14 mouse cellular contexts compared by ENCODE assay signal in genomic region chr1:135813687-135814395, GRCm38 (mm10). TPM values are rescaled to one million over a fixed set of nuclear protein-coding genes. Genes with fewer than 3 reads are reported as not detected.
A peak's percentile ranks its signal among the peaks of the same experiment; 100 is the strongest.
DNase-seq lines count a peak whose midpoint lies in the region; ATAC-seq and TF ChIP-seq lines count a peak whose summit lies in the region.
"Had no signal": no experiment of that assay in that cellular context is flagged by ENCODE, and none has a peak within 500 bp of the region (broad histone marks: within the 10 kb centered on the region; RNA-seq: fewer than 3 reads in every experiment).

No protein-coding gene starts in this region.

- peaks cover 26% of the 10 kb centered on the region for H3K4me1 ChIP-seq in heart, embryonic 16.5 days (ENCODE audit: control insufficient read depth, insufficient read depth, low read length)

- ATAC-seq in heart, embryonic 16.5 days (replicated peaks; ENCODE audit: extremely low read depth, insufficient read depth, low FRiP score), result no peak
- ATAC-seq: inflammation-experienced regulatory T-cells, adult 6 months had no signal

- H3K4me2 ChIP-seq in heart, embryonic 16.5 days (ENCODE audit: low read depth, low read length), result no peak overlapping the region
- H3K4me2 ChIP-seq in myocyte (ENCODE audit: low read depth), result peak overlapping the region; percentile 27
- H3K4me2 ChIP-seq: embryonic facial prominence, embryonic 12.5 days; liver, embryonic 13.5 days had no signal

- no peaks in the 10 kb centered on the region for H3K9me3 ChIP-seq in heart, embryonic 16.5 days (replicated peaks; ENCODE audit: control insufficient read depth, low read length)
- H3K9me3 ChIP-seq: embryonic facial prominence, embryonic 12.5 days; liver, embryonic 13.5 days had no signal

- H3K27me3 ChIP-seq in heart, embryonic 16.5 days (ENCODE audit: control insufficient read depth, insufficient read depth, low read length), result peaks cover 7% of the 10 kb centered on the region
- H3K27me3 ChIP-seq in myocyte (ENCODE audit: control insufficient read depth, insufficient read depth, insufficient read length), result peaks cover 4% of the 10 kb centered on the region

- DNase-seq in heart, adult 9 months (ENCODE audit: low spot score in 2 of 2), result no peak
- peak; percentile 86 to 90 for DNase-seq in kidney, adult 8-10 months
- DNase-seq in thymus, postnatal 36 days, result peak; percentile 21 to 65
- DNase-seq in urinary bladder, adult 2 months (ENCODE audit: low spot score), result no peak
- DNase-seq in layer of hippocampus, adult 9-11 months, result no peak
- no peak for DNase-seq in gastrocnemius, adult 18-20 months (ENCODE audit: low spot score)
- DNase-seq: cerebellum, adult 9-11 months; liver, embryonic 13.5 days; midbrain, embryonic 14.5 days had no signal

- H3K27ac ChIP-seq in heart, embryonic 16.5 days (ENCODE audit: low read length), result peak overlapping the region; percentile 89
- H3K27ac ChIP-seq: embryonic facial prominence, embryonic 12.5 days; liver, embryonic 13.5 days had no signal

- H3ac ChIP-seq in myocyte (ENCODE audit: control insufficient read depth, insufficient read length), result no peak overlapping the region

- WGBS in heart, embryonic 16.5 days, result 74% methylated on average over 5 of the region's 5 CpGs

- peaks cover 13% of the 10 kb centered on the region for H3K36me3 ChIP-seq in heart, embryonic 16.5 days (ENCODE audit: control insufficient read depth, insufficient read depth)
- peaks cover 3% of the 10 kb centered on the region for H3K36me3 ChIP-seq in myocyte (ENCODE audit: control insufficient read depth, insufficient read depth)
- H3K36me3 ChIP-seq: embryonic facial prominence, embryonic 12.5 days; liver, embryonic 13.5 days had no signal

- no peak overlapping the region for H3K4me3 ChIP-seq in heart, embryonic 16.5 days (ENCODE audit: low read length)
- H3K4me3 ChIP-seq in myocyte, result no peak overlapping the region
- H3K4me3 ChIP-seq: embryonic facial prominence, embryonic 12.5 days; liver, embryonic 13.5 days had no signal

- TF ChIP-seq POLR2A in myocyte (IDR thresholded peaks at IDR 0.05; ENCODE audit: insufficient read length, low read depth), result no peak

- no peaks in the 10 kb centered on the region for H3K79me2 ChIP-seq in myocyte (ENCODE audit: control insufficient read depth, insufficient read depth)

- H3K9ac ChIP-seq in heart, embryonic 16.5 days (ENCODE audit: low read length), result no peak overlapping the region
- H3K9ac ChIP-seq: embryonic facial prominence, embryonic 12.5 days; liver, embryonic 13.5 days had no signal

TF ChIP-seq in myocyte, 11 proteins besides CTCF, POLR2A, EP300 and RAD21:
- TF ChIP-seq MYOD1 (IDR thresholded peaks at IDR 0.05; ENCODE audit: control insufficient read depth in 1 of 3, insufficient read length in 2 of 3, low read depth in 2 of 3) (peak; percentile 27 to 90 (median 89)), E2F4 (IDR thresholded peaks at IDR 0.05; ENCODE audit: insufficient read depth) (no peak), TCF12 (IDR thresholded peaks at IDR 0.05; ENCODE audit: insufficient read depth, poor library complexity, severe bottlenecking) (peak; percentile 24), MYOG (IDR thresholded peaks at IDR 0.05; ENCODE audit: control insufficient read depth in 1 of 3, insufficient read depth in 1 of 3, insufficient read length in 2 of 3, low read depth in 2 of 3) (peak; percentile 67 to 91 (median 74)), TCF3 (IDR thresholded peaks at IDR 0.05; ENCODE audit: insufficient read length, low read depth) (peak; percentile 51)
TF ChIP-seq in myocyte: peak in this region for 4.

RNA-seq across cellular contexts. Expression of gene Lad1, which starts 4.6 kb away (rescaled TPM):
- 5.9 TPM in 2 replicates for polyA plus RNA-seq in heart, embryonic 16.5 days (2015; fragmentation: Nextera tagmentation; extraction: Ambion mirVana)
- polyA plus RNA-seq in myocyte (2012; fragmentation: generic; extraction: Trizol), result 0.46 TPM
- polyA plus RNA-seq in urinary bladder, adult 2 months (2012; rRNA removed), result 43.4 and 46.3 TPM in 2 replicates
- total RNA-seq in gastrocnemius, adult 18-20 months (2021), result under 1 TPM in 1 of 2 experiments, not detected in 1; 0.09 TPM

RNA-seq across cellular contexts. Expression of gene Tnnt2, which starts 22.3 kb away (rescaled TPM):
- 9,605 and 10,628 TPM in 2 replicates for polyA plus RNA-seq in heart, embryonic 16.5 days (2015; fragmentation: Nextera tagmentation; extraction: Ambion mirVana)
- polyA plus RNA-seq in myocyte (2012; fragmentation: generic; extraction: Trizol), result 2,000 TPM
- polyA plus RNA-seq in urinary bladder, adult 2 months (2012; rRNA removed), result 274 and 426 TPM in 2 replicates
- 1 to 10 TPM; 3.3 to 4.3 TPM for total RNA-seq in gastrocnemius, adult 18-20 months (2021)
- polyA plus RNA-seq: forebrain, embryonic 11.5 days had no signal

RNA-seq across cellular contexts. Expression of gene Tnni1, which starts 34.6 kb away (rescaled TPM):
- 4,265 and 4,826 TPM in 2 replicates for polyA plus RNA-seq in heart, embryonic 16.5 days (2015; fragmentation: Nextera tagmentation; extraction: Ambion mirVana)
- polyA plus RNA-seq in myocyte (2012; fragmentation: generic; extraction: Trizol), result 3,569 TPM
- 1.1 and 1.2 TPM in 2 replicates for polyA plus RNA-seq in urinary bladder, adult 2 months (2012; rRNA removed)
- total RNA-seq in gastrocnemius, adult 18-20 months (2021), result 100 to 1,000 TPM; 310 to 354 TPM
- polyA plus RNA-seq: inflammation-experienced regulatory T-cells, adult 6 months had no signal

RNA-seq across cellular contexts. Expression of gene Phlda3, which starts 47.9 kb away (rescaled TPM):
- 77.1 and 80.4 TPM in 2 replicates for polyA plus RNA-seq in heart, embryonic 16.5 days (2015; fragmentation: Nextera tagmentation; extraction: Ambion mirVana)
- 317 TPM for polyA plus RNA-seq in myocyte (2012; fragmentation: generic; extraction: Trizol)
- polyA plus RNA-seq in urinary bladder, adult 2 months (2012; rRNA removed), result 124 and 138 TPM in 2 replicates
- 100 to 1,000 TPM; 152 to 154 TPM for total RNA-seq in gastrocnemius, adult 18-20 months (2021)

Comparison
In these comparisons a context has a peak if more than half of its experiments do, and no peak if none do; other contexts are left out.
1. DNase-seq: peak in kidney, adult 8-10 months (2 of 2) and thymus, postnatal 36 days (2 of 2); none in heart, adult 9 months (0 of 2), urinary bladder, adult 2 months (single experiment), layer of hippocampus, adult 9-11 months (single experiment) and gastrocnemius, adult 18-20 months (single experiment).
2. RNA of gene Tnni1, which starts 34.6 kb away (polyA plus RNA-seq): 4,265 to 4,826 TPM in heart, embryonic 16.5 days and 3,569 TPM in myocyte (single experiment); 1.1 to 1.2 TPM in urinary bladder, adult 2 months; every median in the first group is over 1,000 times any median in the second.